Mouse (Mus musculus) neural tube, embryonic 11.5 days (tissue): Measurements from ENCODE around the gene Pcolce2. TPM values are rescaled to one million over a fixed set of nuclear protein-coding genes. Genes with fewer than 3 reads are reported as not detected.
"Not testable (repeated sequence)": the region's sequence is repeated elsewhere in the genome, so short reads cannot be mapped to it uniquely, and the experiment has no call there.

ENCODE experiments used
- ATAC-seq: fragments of 200-750 bp; cut with Nextera tagmentation; 2 replicates; pipeline ENCODE4 v1.8.0; 2017; ENCODE audit warnings: moderate number of reproducible peaks, mild to moderate bottlenecking, moderate TSS enrichment, moderate library complexity; ENCODE audit not compliant: insufficient read depth, low FRiP score, low TSS enrichment
- DNase-seq: peaks from one replicate; pipeline ENCODE4 v3.0.0-alpha.2; 2015; ENCODE audit warnings: low spot score
- H3K27ac ChIP-seq: fragments of 300-500 bp; sonication (generic); 2 replicates; pipeline ENCODE4 v1.5.1; 2014; ENCODE audit warnings: low read depth, mild to moderate bottlenecking, low read length
- H3K27me3 ChIP-seq: fragments of 300-500 bp; sonication (generic); 2 replicates; pipeline ENCODE4 v1.6.1; 2014; ENCODE audit warnings: mild to moderate bottlenecking, low read length, mixed read lengths; ENCODE audit not compliant: control insufficient read depth, insufficient read depth
- H3K36me3 ChIP-seq: fragments of 300-500 bp; sonication (generic); 2 replicates; pipeline ENCODE4 v1.6.1; 2014; ENCODE audit warnings: mild to moderate bottlenecking, low read length, moderate library complexity, mixed read lengths; ENCODE audit not compliant: control insufficient read depth, insufficient read depth
- H3K4me1 ChIP-seq: fragments of 300-500 bp; sonication (generic); 2 replicates; pipeline ENCODE4 v1.6.1; 2014; ENCODE audit warnings: low read length, mixed read lengths; ENCODE audit not compliant: control insufficient read depth, insufficient read depth
- H3K4me2 ChIP-seq: fragments of 300-500 bp; sonication (generic); 2 replicates; pipeline ENCODE4 v1.6.1; 2014; ENCODE audit warnings: low read depth, mild to moderate bottlenecking, moderate library complexity
- H3K4me3 ChIP-seq: fragments of 300-500 bp; sonication (generic); 2 replicates; pipeline ENCODE4 v1.5.1; 2014; ENCODE audit warnings: low read depth, low read length
- H3K9ac ChIP-seq: fragments of 300-500 bp; sonication (generic); 2 replicates; pipeline ENCODE4 v1.6.1; 2014; ENCODE audit warnings: mild to moderate bottlenecking, low read length
- H3K9me3 ChIP-seq: fragments of 300-500 bp; sonication (generic); 2 replicates; pipeline ENCODE4 v1.6.1; 2016; ENCODE audit warnings: low read length; ENCODE audit not compliant: control insufficient read depth
- WGBS: fragments of 180-500 bp; shearing (Covaris S2); extraction: QIAGEN DNeasy Blood & Tissue Kit; methylation state at CpG from one replicate; pipeline ENCODE4 v1.1.7; 2014; 5-methylcytosine and 5-hydroxymethylcytosine counted together
- polyA plus RNA-seq: library from polyadenylated mRNA; unstranded; fragments of >200 nt; fragmentation: Nextera tagmentation; extraction: Ambion mirVana; gene quantifications from 2 replicates; pipeline ENCODE4 v1.2.1, GENCODE M21; 2014

The Pcolce2 gene
- polyA plus RNA-seq, 1 experiment from 2014 or later = 2.1 TPM

DNA sequence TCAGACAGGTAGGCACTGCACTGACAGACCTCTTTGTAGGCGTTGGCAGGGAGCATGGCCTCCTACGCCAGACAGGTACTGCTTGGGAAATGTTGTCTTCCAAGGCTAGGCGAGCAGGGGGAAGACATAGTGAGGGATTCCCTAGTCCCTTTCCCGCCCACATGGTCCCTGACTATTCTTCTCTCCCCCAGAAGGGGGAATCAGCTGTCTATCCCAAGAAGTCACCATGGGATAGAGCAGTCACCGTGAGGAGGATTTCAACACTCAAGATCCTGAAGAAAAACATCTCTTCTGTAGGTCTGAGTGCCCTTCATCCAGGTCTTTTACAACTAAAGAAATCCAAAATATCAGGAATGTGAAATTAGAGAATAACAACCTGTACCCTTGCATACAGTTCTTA, 30.2 kb upstream of the Pcolce2 start:
- DNase-seq (no peak), ATAC-seq (no peak)
- Histone ChIP-seq H3K4me1 (no peaks in the 10 kb centered on the region), H3K9ac (no peak overlapping the region), H3K4me2 (no peak overlapping the region), H3K4me3 (no peak overlapping the region), H3K9me3 (no peaks in the 10 kb centered on the region), H3K27ac (no peak overlapping the region), H3K36me3 (no peaks in the 10 kb centered on the region), H3K27me3 (no peaks in the 10 kb centered on the region)
- 70% methylated on average over 5 of the region's 5 CpGs for WGBS

DNA sequence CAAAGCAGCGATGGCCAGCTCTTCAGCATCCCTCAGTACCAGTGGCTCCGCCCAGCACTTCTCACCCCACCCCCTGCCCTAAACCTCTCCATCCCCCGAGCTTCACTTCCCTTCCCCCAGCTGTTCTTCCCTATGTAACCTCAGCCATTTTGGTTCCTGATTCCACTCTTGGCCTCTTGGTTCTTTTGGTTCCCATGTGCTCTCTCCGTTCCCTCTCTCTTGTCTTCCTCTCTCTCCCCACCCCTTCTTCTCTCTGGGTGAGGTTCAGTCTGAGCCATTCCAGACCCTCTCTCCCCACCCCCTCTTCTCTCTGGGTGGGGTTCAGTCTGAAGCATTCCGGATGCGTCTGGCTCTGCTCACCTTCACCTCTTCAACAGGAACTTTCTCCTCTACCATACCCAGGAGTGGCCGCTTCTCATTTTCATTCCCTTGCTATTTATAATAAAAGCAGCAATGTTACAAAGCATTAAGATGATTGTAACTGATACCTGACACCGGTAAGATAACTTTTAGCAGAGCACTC, 25.1 kb upstream of the Pcolce2 start:
- no peak for ATAC-seq
- Histone ChIP-seq H3K9ac (no peak overlapping the region), H3K27me3 (no peaks in the 10 kb centered on the region), H3K27ac (no peak overlapping the region), H3K36me3 (no peaks in the 10 kb centered on the region), H3K4me2 (no peak overlapping the region), H3K9me3 (no peaks in the 10 kb centered on the region), H3K4me3 (no peak overlapping the region), H3K4me1 (no peaks in the 10 kb centered on the region)
- no peak for DNase-seq
- WGBS = 80% methylated on average over 8 of the region's 8 CpGs

DNA sequence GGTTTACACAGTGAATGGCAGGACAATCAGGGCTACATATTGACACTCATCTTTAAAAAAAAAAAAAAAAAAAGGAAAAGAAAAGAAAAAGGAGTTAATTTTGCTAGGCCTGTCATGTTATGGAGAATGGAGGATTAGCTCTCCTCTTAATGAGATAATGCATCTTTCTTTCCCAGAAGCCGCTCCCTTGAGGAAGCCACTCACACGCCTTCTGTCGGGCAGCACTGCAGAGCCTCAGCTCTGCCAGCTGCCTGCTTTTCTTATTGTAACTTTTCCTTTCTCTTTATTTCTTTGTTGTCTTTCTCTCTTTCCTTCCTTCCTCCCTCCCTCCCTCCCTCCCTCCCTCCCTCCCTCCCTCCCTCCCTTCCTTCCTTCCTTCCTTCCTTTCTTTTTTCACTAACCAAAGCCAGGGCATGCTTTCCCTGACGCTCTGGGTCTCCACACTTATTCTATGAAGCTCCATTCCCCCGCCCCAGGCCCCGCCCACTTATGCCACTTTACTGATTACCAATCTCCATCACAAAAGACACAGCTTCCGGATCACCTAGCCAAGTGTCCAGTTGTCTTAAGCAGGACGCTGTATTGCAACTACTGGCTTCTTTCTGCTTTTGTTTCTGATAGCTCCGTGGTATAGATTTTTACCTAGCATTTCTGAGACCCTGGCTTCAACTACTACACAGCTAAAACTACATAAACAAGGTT, 23.8 kb upstream of the Pcolce2 start:
- H3K27me3 ChIP-seq = no peaks in the 10 kb centered on the region
- no peaks in the 10 kb centered on the region for H3K4me1 ChIP-seq
- H3K27ac ChIP-seq = no peak overlapping the region
- H3K4me2 ChIP-seq = no peak overlapping the region
- 17% methylated on average over 9 of the region's 9 CpGs for WGBS
- no peak for ATAC-seq
- H3K4me3 ChIP-seq = no peak overlapping the region
- H3K9ac ChIP-seq = no peak overlapping the region
- peak; percentile 24 for DNase-seq
- H3K9me3 ChIP-seq = no peaks in the 10 kb centered on the region
- H3K36me3 ChIP-seq = no peaks in the 10 kb centered on the region

DNA sequence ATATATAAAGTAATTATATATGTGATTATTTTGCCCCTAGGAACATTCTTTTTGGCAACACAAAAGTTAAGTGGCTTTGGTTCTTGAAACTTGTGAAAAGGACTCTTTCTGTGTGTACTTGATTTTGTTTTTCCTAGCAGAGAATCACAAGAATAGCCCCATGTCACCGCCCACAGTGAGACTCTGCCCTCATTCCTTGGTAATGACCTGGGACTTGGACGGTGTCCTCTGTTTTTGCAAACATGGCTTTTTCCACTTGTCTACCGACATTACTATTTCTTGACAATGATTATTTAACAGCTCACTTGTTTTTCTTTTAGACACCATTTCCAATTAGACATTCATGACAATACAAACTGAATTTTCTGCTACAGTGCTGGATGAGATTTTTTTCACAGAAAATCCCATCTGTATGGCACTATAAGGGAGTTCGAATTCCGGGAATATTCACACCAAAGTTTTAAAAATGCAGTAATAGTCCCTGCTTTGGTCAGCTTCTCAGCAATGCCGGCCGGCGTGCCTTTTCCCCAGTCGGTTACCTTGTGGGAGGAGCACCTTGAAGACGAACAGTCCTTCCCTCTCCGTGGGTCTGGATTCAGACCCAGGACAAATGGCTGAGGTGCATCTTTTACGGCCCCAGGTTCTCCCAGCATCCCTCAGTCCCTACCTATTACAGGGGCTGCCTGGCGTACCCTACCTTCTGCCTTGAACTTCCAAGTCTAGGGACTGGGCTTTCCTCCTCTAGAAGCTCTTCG, 22.4 kb upstream of the Pcolce2 start:
- no peak for DNase-seq
- H3K4me3 ChIP-seq = no peak overlapping the region
- H3K27ac ChIP-seq = no peak overlapping the region
- WGBS = 77% methylated on average over 14 of the region's 14 CpGs
- H3K9ac ChIP-seq = no peak overlapping the region
- H3K36me3 ChIP-seq = no peaks in the 10 kb centered on the region
- no peaks in the 10 kb centered on the region for H3K9me3 ChIP-seq
- no peak overlapping the region for H3K4me2 ChIP-seq
- H3K4me1 ChIP-seq = no peaks in the 10 kb centered on the region
- no peak for ATAC-seq
- H3K27me3 ChIP-seq = no peaks in the 10 kb centered on the region

DNA sequence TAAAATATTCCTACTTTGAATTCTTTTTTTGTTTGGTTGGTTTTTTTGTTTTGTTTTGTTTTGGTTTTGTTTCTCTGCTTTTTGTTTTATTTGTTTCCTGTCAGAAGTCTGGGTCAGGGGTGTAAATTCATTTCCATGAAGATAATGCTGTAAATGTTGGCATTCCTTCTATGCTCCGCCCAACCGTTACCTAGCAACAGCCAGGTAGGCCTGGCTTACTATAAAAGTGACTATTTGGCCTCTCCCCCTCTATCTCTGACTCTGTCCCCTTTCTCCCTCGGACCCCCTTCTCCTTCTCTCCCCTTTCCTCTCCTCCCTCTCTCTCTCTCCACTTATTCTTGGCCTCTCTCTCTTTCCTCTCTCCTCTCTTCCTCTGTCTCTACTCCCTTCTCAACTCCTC, 21.4 kb upstream of the Pcolce2 start:
- H3K4me1 ChIP-seq = no peaks in the 10 kb centered on the region
- no peaks in the 10 kb centered on the region for H3K36me3 ChIP-seq
- no peak for DNase-seq
- H3K9ac ChIP-seq = no peak overlapping the region
- WGBS = 78% methylated on average over 3 of the region's 3 CpGs
- no peak for ATAC-seq
- H3K4me2 ChIP-seq = no peak overlapping the region
- H3K9me3 ChIP-seq = no peaks in the 10 kb centered on the region
- no peaks in the 10 kb centered on the region for H3K27me3 ChIP-seq
- no peak overlapping the region for H3K27ac ChIP-seq
- no peak overlapping the region for H3K4me3 ChIP-seq

DNA sequence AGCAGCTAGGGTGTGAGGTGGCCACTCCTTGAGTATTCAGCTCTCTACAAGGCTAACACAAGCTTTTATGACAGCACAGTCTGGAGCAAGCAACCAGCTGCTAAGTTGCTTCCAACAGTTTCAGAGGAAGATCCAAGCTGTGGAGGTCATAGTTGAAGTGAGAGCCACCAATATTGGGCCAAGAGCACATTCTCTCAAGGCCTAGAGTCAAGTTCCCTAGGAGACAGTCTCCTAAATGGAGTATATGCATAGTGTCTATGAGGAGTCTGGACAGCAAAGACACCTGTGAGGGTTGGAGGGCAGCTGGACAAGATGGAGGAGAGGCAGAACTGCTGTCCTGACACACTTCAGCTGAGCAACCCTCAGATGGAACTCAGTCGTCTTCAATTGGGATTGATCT, 18.8 kb upstream of the Pcolce2 start:
- no peak overlapping the region for H3K4me2 ChIP-seq
- H3K4me1 ChIP-seq = no peaks in the 10 kb centered on the region
- WGBS = 93% methylated on average over 1 of the region's 1 CpGs
- H3K27me3 ChIP-seq = no peaks in the 10 kb centered on the region
- DNase-seq = no peak
- no peaks in the 10 kb centered on the region for H3K36me3 ChIP-seq
- no peak overlapping the region for H3K4me3 ChIP-seq
- no peak overlapping the region for H3K9ac ChIP-seq
- ATAC-seq = no peak
- no peaks in the 10 kb centered on the region for H3K9me3 ChIP-seq
- H3K27ac ChIP-seq = no peak overlapping the region

DNA sequence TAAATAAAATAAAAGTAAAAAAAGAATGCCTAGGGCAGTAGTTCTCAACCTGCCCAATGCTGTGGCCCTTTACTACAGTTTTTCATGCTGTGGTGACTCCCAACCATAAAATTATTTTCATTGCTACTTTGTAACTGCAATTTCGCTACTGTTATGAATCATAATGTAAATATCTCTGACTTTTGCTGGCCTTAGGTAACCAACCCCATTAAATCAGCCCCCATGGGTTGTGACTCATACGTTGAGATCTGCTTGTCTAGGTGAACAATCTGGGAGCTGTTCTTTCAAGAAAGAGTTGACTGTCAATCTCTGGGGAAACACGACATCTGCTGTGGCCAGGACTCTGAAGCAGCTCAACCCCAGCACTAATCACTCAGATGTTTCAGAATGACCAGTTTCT, 13.3 kb upstream of the Pcolce2 start:
- H3K36me3 ChIP-seq = no peaks in the 10 kb centered on the region
- H3K9ac ChIP-seq = no peak overlapping the region
- ATAC-seq = no peak
- no peak overlapping the region for H3K4me3 ChIP-seq
- DNase-seq = no peak
- 87% methylated on average over 3 of the region's 3 CpGs for WGBS
- H3K4me2 ChIP-seq = no peak overlapping the region
- H3K27ac ChIP-seq = no peak overlapping the region
- no peaks in the 10 kb centered on the region for H3K4me1 ChIP-seq
- H3K9me3 ChIP-seq = no peaks in the 10 kb centered on the region
- H3K27me3 ChIP-seq = no peaks in the 10 kb centered on the region

DNA sequence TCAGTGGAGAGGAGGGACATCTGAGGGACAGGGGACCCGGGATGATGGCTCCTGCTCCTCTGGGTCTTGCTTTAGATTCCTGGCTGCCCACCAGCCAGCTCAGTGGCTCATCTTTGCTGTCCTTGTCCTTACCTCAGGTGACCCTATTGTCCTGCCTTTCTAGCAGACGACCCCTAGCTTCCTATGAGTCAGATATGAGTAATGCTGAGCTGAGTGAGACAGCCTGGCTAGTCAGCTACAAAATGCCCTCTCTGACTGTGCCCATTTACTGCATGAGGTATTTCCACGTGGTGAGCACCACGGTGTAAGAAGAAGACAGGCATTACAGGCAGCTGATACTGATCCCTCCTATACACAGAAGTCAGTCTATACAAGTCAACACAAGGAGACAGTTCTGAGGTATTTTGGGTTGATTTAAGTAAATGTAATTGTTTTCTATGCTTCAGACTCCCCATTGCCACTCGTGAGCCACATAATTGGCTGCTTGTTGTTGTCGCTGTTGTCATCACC, 8.9 kb upstream of the Pcolce2 start:
- no peaks in the 10 kb centered on the region for H3K27me3 ChIP-seq
- no peak overlapping the region for H3K4me3 ChIP-seq
- DNase-seq (no peak), ATAC-seq (no peak)
- H3K9ac ChIP-seq = no peak overlapping the region
- no peaks in the 10 kb centered on the region for H3K36me3 ChIP-seq
- H3K27ac ChIP-seq = no peak overlapping the region
- no peak overlapping the region for H3K4me2 ChIP-seq
- H3K4me1 ChIP-seq = no peaks in the 10 kb centered on the region
- WGBS = 89% methylated on average over 6 of the region's 6 CpGs
- no peaks in the 10 kb centered on the region for H3K9me3 ChIP-seq

DNA sequence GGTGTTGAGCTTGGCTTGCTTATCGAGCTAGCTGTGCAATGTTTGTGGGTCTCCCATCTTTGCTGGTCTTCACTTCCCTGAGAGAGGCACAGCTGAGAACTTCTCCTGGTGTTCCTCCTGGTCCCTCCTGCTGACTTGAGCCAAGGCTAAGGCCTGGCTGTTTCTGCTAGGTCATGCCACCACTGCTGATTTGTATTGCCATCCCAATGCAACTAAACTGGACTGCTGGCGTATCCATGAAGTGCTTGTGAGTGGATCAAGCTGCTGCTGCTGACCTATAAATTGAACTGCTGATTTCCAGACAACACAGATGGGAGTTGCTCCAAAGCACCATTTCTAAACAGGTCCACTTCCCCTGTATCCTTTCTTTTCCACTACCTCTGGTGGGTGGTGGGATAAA, 7.8 kb upstream of the Pcolce2 start:
- DNase-seq, H3K36me3 ChIP-seq, H3K4me3 ChIP-seq, H3K27me3 ChIP-seq, H3K9ac ChIP-seq, H3K4me2 ChIP-seq, H3K27ac ChIP-seq, H3K4me1 ChIP-seq, H3K9me3 ChIP-seq, ATAC-seq: not testable (repeated sequence)
- WGBS = 94% methylated on average over 2 of the region's 2 CpGs
